In genomic region chr1:177651219-177651618, GRCm38 (mm10) we compare ENCODE assay signal across 16 mouse cellular contexts.
"Had no signal": no experiment of that assay in that cellular context is flagged by ENCODE, and none has a peak within 500 bp of the region (broad histone marks: within the 10 kb centered on the region; RNA-seq: fewer than 3 reads in every experiment).

No protein-coding gene starts in this region.

- H3K9ac ChIP-seq: liver, embryonic 14.5 days; liver, postnatal 0 days; lung, embryonic 14.5 days; midbrain, embryonic 12.5 days; neural tube, embryonic 13.5 days had no signal

- H3K4me3 ChIP-seq: layer of hippocampus, adult 2 months; midbrain, embryonic 12.5 days; myocyte; neural tube, embryonic 13.5 days had no signal

- ATAC-seq: intestine, postnatal 0 days; liver, postnatal 0 days; lung, postnatal 0 days; midbrain, embryonic 16.5 days had no signal

- H3K4me2 ChIP-seq: lung, embryonic 14.5 days; midbrain, embryonic 12.5 days; neural tube, embryonic 13.5 days had no signal

- H3K9me3 ChIP-seq: midbrain, embryonic 12.5 days; neural tube, embryonic 13.5 days had no signal

- H3K27me3 ChIP-seq: midbrain, embryonic 12.5 days; neural tube, embryonic 13.5 days had no signal

- H3K4me1 ChIP-seq: midbrain, embryonic 12.5 days; neural tube, embryonic 13.5 days had no signal

- DNase-seq: kidney, adult 2 months; kidney, postnatal 25 days; layer of hippocampus, adult 9-11 months; liver, postnatal 0 days; lung, embryonic 14.5 days; thymus, postnatal 25 days had no signal

- H3K27ac ChIP-seq: kidney, postnatal 0 days; layer of hippocampus, adult 2 months; liver, embryonic 14.5 days; macrophage; midbrain, embryonic 12.5 days; neural tube, embryonic 13.5 days had no signal

- H3K36me3 ChIP-seq: midbrain, embryonic 12.5 days; neural tube, embryonic 13.5 days had no signal
